Mouse (Mus musculus): ENCODE measurements around the gene Insm2. TPM values are rescaled to one million over a fixed set of nuclear protein-coding genes. Genes with fewer than 3 reads are reported as not detected.

The Insm2 gene
- polyA plus RNA-seq, 1 experiment from 2014 or later: not detected

DNA sequence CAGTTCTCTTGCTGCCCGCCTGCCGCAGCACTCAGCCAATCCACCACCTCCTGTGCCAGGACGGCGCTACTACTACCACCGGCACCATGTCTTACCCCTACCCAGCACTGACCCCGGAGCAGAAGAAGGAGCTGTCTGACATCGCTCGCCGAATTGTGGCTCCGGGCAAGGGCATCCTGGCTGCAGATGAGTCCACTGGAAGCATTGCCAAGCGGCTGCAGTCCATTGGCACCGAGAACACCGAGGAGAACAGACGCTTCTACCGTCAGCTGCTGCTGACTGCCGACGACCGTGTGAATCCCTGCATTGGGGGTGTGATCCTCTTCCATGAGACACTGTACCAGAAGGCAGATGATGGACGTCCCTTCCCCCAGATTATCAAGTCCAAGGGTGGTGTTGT lies 34.0 kb upstream of the Insm2 start, which contains the start of gene Aldoart2:
TSS of gene Aldoart2 (plus strand) at position 34 of the 400 bp plus-strand sequence.
- ATAC-seq (ENCODE audit: insufficient number of reproducible peaks, insufficient read depth, low FRiP score, low read depth): no peak
- Histone ChIP-seq H3K4me3 (ENCODE audit: control insufficient read depth in 1 of 2, insufficient read depth in 1 of 2, low read depth in 1 of 2, low read length in 2 of 2) (no peak within 1 kb of the TSS), H3K36me3 (ENCODE audit: control insufficient read depth, insufficient read depth, low read length) (no peaks in the 10 kb centered on the region), H3K9ac (ENCODE audit: low read length) (no peak within 1 kb of the TSS), H3K9me3 (ENCODE audit: control insufficient read depth, low read length) (no peaks in the 10 kb centered on the region), H3K4me2 (ENCODE audit: low read length) (no peak within 1 kb of the TSS), H3K27me3 (ENCODE audit: control insufficient read depth, insufficient read depth, low read length) (no peaks in the 10 kb centered on the region), H3K4me1 (ENCODE audit: control insufficient read depth in 2 of 2, insufficient read depth in 2 of 2, low read length in 2 of 2) (no peaks in the 10 kb centered on the region; a peak in 1 of 4 replicates), H3K27ac (replicated peaks in 1 of 2; ENCODE audit: control insufficient read depth in 1 of 2, insufficient read depth in 1 of 2, low read depth in 2 of 2, low read length in 2 of 2) (no peak within 1 kb of the TSS)
- WGBS: 94% methylated on average over 19 of the region's 19 CpGs

DNA sequence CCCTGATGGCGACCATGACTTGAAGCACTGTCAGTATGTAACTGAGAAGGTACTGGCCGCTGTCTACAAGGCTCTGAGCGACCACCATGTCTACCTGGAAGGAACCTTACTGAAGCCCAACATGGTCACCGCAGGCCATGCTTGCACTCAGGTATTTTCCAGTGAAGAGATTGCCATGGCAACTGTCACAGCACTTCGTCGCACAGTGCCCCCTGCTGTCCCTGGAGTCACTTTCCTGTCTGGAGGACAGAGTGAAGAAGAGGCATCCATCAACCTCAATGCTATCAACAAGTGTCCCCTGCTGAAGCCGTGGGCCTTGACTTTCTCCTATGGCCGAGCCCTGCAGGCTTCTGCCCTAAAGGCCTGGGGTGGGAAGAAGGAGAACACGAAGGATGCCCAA lies 33.4 kb upstream of the Insm2 start:
- Histone ChIP-seq H3K4me1 (ENCODE audit: control insufficient read depth in 2 of 2, insufficient read depth in 2 of 2, low read length in 2 of 2) (no peaks in the 10 kb centered on the region), H3K36me3 (ENCODE audit: control insufficient read depth, insufficient read depth, low read length) (no peaks in the 10 kb centered on the region), H3K4me2 (ENCODE audit: low read length) (no peak overlapping the region), H3K9ac (ENCODE audit: low read length) (no peak overlapping the region), H3K27ac (replicated peaks in 1 of 2; ENCODE audit: control insufficient read depth in 1 of 2, insufficient read depth in 1 of 2, low read depth in 2 of 2, low read length in 2 of 2) (no peak overlapping the region), H3K9me3 (ENCODE audit: control insufficient read depth, low read length) (no peaks in the 10 kb centered on the region), H3K27me3 (ENCODE audit: control insufficient read depth, insufficient read depth, low read length) (no peaks in the 10 kb centered on the region), H3K4me3 (ENCODE audit: control insufficient read depth in 1 of 2, insufficient read depth in 1 of 2, low read depth in 1 of 2, low read length in 2 of 2) (no peak overlapping the region)
- WGBS: 67% methylated on average over 9 of the region's 9 CpGs
- no peak for ATAC-seq (ENCODE audit: insufficient number of reproducible peaks, insufficient read depth, low FRiP score, low read depth)

DNA sequence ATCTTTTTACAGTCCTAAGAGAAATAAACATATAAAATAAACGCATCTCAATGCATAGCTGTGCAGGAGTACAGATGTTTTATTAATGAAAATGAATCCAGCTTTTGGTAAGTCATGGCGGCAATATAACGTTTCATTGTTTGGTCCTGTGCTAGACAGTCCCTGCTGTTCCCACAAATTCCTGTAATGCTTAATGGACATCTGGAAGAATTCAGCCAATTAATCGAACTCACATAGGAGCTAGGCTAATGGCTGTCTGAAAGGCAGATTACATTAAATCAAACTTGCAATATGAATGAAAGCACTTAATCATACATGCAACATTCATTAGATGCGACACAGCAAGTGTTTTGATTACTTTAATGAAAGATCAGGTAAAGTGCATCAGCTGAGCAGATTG lies 32.4 kb upstream of the Insm2 start:
- Histone ChIP-seq H3K4me3 (ENCODE audit: control insufficient read depth in 1 of 2, insufficient read depth in 1 of 2, low read depth in 1 of 2, low read length in 2 of 2) (no peak overlapping the region), H3K9me3 (ENCODE audit: control insufficient read depth, low read length) (no peaks in the 10 kb centered on the region), H3K36me3 (ENCODE audit: control insufficient read depth, insufficient read depth, low read length) (no peaks in the 10 kb centered on the region), H3K27ac (replicated peaks in 1 of 2; ENCODE audit: control insufficient read depth in 1 of 2, insufficient read depth in 1 of 2, low read depth in 2 of 2, low read length in 2 of 2) (no peak overlapping the region), H3K27me3 (ENCODE audit: control insufficient read depth, insufficient read depth, low read length) (no peaks in the 10 kb centered on the region), H3K4me1 (ENCODE audit: control insufficient read depth in 2 of 2, insufficient read depth in 2 of 2, low read length in 2 of 2) (no peaks in the 10 kb centered on the region), H3K9ac (ENCODE audit: low read length) (no peak overlapping the region), H3K4me2 (ENCODE audit: low read length) (no peak overlapping the region)
- no peak for ATAC-seq (ENCODE audit: insufficient number of reproducible peaks, insufficient read depth, low FRiP score, low read depth)
- whole genome bisulfite sequencing: 85% methylated on average over 5 of the region's 5 CpGs

DNA sequence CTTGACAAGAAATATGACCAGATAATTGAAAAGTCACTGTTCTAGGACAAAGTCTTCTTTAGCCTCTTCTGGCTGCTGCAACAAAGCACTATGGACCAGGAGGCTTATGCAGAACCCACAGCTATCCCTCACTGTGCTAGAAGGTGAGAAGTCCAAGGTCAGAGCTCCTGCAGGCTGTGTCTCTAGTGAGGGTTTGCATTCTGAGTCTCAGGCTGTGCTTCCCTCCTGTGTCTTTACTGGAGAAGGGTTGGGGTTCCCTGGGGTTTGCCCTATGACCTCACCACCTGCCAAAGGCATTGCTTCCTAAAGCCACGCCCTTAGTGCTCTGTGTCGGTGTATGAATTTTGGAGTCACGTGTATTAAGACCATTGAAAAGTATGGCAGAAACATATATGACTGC lies 30.8 kb upstream of the Insm2 start:
- H3K36me3 ChIP-seq (ENCODE audit: control insufficient read depth, insufficient read depth, low read length): no peaks in the 10 kb centered on the region
- no peaks in the 10 kb centered on the region for H3K4me1 ChIP-seq (ENCODE audit: control insufficient read depth in 2 of 2, insufficient read depth in 2 of 2, low read length in 2 of 2)
- no peak overlapping the region for H3K9ac ChIP-seq (ENCODE audit: low read length)
- H3K4me3 ChIP-seq (ENCODE audit: control insufficient read depth in 1 of 2, insufficient read depth in 1 of 2, low read depth in 1 of 2, low read length in 2 of 2): no peak overlapping the region
- no peaks in the 10 kb centered on the region for H3K27me3 ChIP-seq (ENCODE audit: control insufficient read depth, insufficient read depth, low read length)
- WGBS: 80% methylated on average over 3 of the region's 3 CpGs
- no peak for ATAC-seq (ENCODE audit: insufficient number of reproducible peaks, insufficient read depth, low FRiP score, low read depth)
- no peak overlapping the region for H3K27ac ChIP-seq (replicated peaks in 1 of 2; ENCODE audit: control insufficient read depth in 1 of 2, insufficient read depth in 1 of 2, low read depth in 2 of 2, low read length in 2 of 2)
- H3K9me3 ChIP-seq (ENCODE audit: control insufficient read depth, low read length): no peaks in the 10 kb centered on the region
- no peak overlapping the region for H3K4me2 ChIP-seq (ENCODE audit: low read length)

DNA sequence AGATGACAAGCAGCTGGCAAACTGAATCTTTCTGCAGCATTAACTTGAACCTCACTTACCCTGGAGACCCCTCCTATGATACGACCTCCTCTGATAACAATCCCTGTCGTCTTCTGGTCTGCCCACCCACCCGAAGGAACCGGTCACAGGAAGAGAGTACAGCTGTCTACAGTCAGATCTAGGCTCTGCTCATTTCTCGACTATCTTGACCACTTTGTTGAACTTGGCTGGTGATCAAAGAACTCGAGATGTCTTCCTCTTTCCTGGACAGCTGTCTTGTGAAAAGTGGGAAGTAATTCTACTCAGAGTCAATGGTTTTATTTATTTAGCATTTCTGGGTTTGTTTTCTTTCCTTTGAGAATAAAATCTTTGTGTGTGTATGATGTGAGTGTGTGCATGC lies 29.6 kb upstream of the Insm2 start:
- H3K36me3 ChIP-seq (ENCODE audit: control insufficient read depth, insufficient read depth, low read length): no peaks in the 10 kb centered on the region
- WGBS: 48% methylated on average over 6 of the region's 6 CpGs
- no peak overlapping the region for H3K9ac ChIP-seq (ENCODE audit: low read length)
- H3K4me3 ChIP-seq (ENCODE audit: control insufficient read depth in 1 of 2, insufficient read depth in 1 of 2, low read depth in 1 of 2, low read length in 2 of 2): no peak overlapping the region
- H3K9me3 ChIP-seq (ENCODE audit: control insufficient read depth, low read length): no peaks in the 10 kb centered on the region
- no peak for ATAC-seq (ENCODE audit: insufficient number of reproducible peaks, insufficient read depth, low FRiP score, low read depth)
- H3K4me1 ChIP-seq (ENCODE audit: control insufficient read depth in 2 of 2, insufficient read depth in 2 of 2, low read length in 2 of 2): no peaks in the 10 kb centered on the region
- H3K4me2 ChIP-seq (ENCODE audit: low read length): no peak overlapping the region
- H3K27ac ChIP-seq (replicated peaks in 1 of 2; ENCODE audit: control insufficient read depth in 1 of 2, insufficient read depth in 1 of 2, low read depth in 2 of 2, low read length in 2 of 2): no peak overlapping the region
- no peaks in the 10 kb centered on the region for H3K27me3 ChIP-seq (ENCODE audit: control insufficient read depth, insufficient read depth, low read length)

DNA sequence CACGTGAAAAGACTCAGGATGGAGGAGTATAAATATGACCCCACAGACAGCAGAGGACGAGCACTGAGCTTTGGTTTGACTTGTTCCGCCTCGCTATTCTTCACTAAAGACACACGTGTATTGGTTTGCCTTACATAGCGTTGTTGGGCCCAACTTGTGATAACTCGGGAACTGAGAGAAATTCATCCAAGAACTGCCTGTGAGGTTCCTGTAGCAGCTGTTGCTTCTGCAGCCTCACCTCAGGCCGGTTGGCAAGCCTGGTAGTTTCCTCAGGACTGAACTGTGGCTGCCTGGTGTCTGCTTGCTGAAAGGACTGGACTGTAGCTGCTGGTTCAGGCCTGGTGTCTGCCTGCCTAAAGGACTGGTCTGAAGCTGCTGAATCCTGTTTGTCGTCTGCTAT lies 28.6 kb upstream of the Insm2 start:
- H3K9me3 ChIP-seq (ENCODE audit: control insufficient read depth, low read length): no peaks in the 10 kb centered on the region
- H3K4me1 ChIP-seq (ENCODE audit: control insufficient read depth in 2 of 2, insufficient read depth in 2 of 2, low read length in 2 of 2): no peaks in the 10 kb centered on the region
- H3K9ac ChIP-seq (ENCODE audit: low read length): no peak overlapping the region
- H3K4me2 ChIP-seq (ENCODE audit: low read length): no peak overlapping the region
- WGBS: 78% methylated on average over 9 of the region's 9 CpGs
- H3K27me3 ChIP-seq (ENCODE audit: control insufficient read depth, insufficient read depth, low read length): no peaks in the 10 kb centered on the region
- no peak for ATAC-seq (ENCODE audit: insufficient number of reproducible peaks, insufficient read depth, low FRiP score, low read depth)
- H3K27ac ChIP-seq (replicated peaks in 1 of 2; ENCODE audit: control insufficient read depth in 1 of 2, insufficient read depth in 1 of 2, low read depth in 2 of 2, low read length in 2 of 2): no peak overlapping the region
- no peak overlapping the region for H3K4me3 ChIP-seq (ENCODE audit: control insufficient read depth in 1 of 2, insufficient read depth in 1 of 2, low read depth in 1 of 2, low read length in 2 of 2)
- no peaks in the 10 kb centered on the region for H3K36me3 ChIP-seq (ENCODE audit: control insufficient read depth, insufficient read depth, low read length)

DNA sequence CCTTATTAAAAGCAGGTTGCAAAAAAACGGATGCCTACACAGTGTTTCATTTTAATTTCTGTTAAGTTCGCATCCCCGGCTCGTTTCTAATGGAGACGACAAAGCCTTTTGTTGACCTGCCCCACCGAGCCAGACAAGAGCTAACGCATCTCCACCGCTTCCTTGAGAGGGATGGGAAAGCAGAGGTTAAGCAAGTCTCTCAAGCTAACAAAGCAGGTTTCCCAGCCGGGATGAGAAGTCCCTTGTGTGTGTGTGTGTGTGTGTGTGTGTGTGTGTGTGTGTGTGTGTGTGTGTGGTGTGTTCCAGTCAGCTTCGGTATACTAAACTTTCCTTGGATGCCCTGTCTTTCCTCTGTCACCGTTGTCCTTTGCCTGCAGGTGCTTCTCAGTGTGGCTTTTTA lies 28.0 kb upstream of the Insm2 start:
- H3K4me1 ChIP-seq (ENCODE audit: control insufficient read depth in 2 of 2, insufficient read depth in 2 of 2, low read length in 2 of 2): no peaks in the 10 kb centered on the region
- H3K9me3 ChIP-seq (ENCODE audit: control insufficient read depth, low read length): no peaks in the 10 kb centered on the region
- 79% methylated on average over 11 of the region's 11 CpGs for WGBS
- H3K27ac ChIP-seq (replicated peaks in 1 of 2; ENCODE audit: control insufficient read depth in 1 of 2, insufficient read depth in 1 of 2, low read depth in 2 of 2, low read length in 2 of 2): no peak overlapping the region
- ATAC-seq (ENCODE audit: insufficient number of reproducible peaks, insufficient read depth, low FRiP score, low read depth): no peak
- no peak overlapping the region for H3K4me2 ChIP-seq (ENCODE audit: low read length)
- no peak overlapping the region for H3K9ac ChIP-seq (ENCODE audit: low read length)
- H3K4me3 ChIP-seq (ENCODE audit: control insufficient read depth in 1 of 2, insufficient read depth in 1 of 2, low read depth in 1 of 2, low read length in 2 of 2): no peak overlapping the region
- H3K36me3 ChIP-seq (ENCODE audit: control insufficient read depth, insufficient read depth, low read length): no peaks in the 10 kb centered on the region
- H3K27me3 ChIP-seq (ENCODE audit: control insufficient read depth, insufficient read depth, low read length): no peaks in the 10 kb centered on the region

DNA sequence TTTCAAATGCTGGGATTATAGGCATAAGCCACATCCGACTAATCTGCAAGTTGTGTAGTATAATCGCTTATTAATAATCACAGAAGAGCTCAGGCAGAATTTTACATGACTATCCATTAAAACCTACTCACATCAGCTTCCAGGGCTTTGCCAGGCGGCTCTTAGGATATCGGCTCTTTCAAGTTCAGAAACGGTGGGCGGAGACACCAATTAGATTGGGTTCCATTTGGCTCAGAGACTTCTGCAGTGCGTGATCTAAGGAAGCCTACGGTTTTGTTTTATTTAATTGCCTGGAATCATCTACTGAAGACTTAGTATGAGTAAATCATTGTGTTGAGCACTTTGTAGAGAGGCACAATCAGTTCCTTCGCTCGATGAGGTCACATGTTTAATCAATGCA lies 27.6 kb upstream of the Insm2 start:
- ATAC-seq (ENCODE audit: insufficient number of reproducible peaks, insufficient read depth, low FRiP score, low read depth): no peak
- no peak overlapping the region for H3K4me3 ChIP-seq (ENCODE audit: control insufficient read depth in 1 of 2, insufficient read depth in 1 of 2, low read depth in 1 of 2, low read length in 2 of 2)
- H3K4me2 ChIP-seq (ENCODE audit: low read length): no peak overlapping the region
- H3K27ac ChIP-seq (replicated peaks in 1 of 2; ENCODE audit: control insufficient read depth in 1 of 2, insufficient read depth in 1 of 2, low read depth in 2 of 2, low read length in 2 of 2): no peak overlapping the region
- WGBS: 83% methylated on average over 10 of the region's 10 CpGs
- H3K9ac ChIP-seq (ENCODE audit: low read length): no peak overlapping the region
- H3K27me3 ChIP-seq (ENCODE audit: control insufficient read depth, insufficient read depth, low read length): no peaks in the 10 kb centered on the region
- no peaks in the 10 kb centered on the region for H3K4me1 ChIP-seq (ENCODE audit: control insufficient read depth in 2 of 2, insufficient read depth in 2 of 2, low read length in 2 of 2)
- no peaks in the 10 kb centered on the region for H3K36me3 ChIP-seq (ENCODE audit: control insufficient read depth, insufficient read depth, low read length)
- no peaks in the 10 kb centered on the region for H3K9me3 ChIP-seq (ENCODE audit: control insufficient read depth, low read length)

Measured in heart, embryonic 14.5 days (tissue).